Mouse (Mus musculus): Measurements from ENCODE around the gene Gm45140. TPM values are rescaled to one million over a fixed set of nuclear protein-coding genes. Genes with fewer than 3 reads are reported as not detected.

Gm45140 gene
- polyA plus RNA-seq, 1 experiment from 2014 or later, result 2.8 TPM

DNA sequence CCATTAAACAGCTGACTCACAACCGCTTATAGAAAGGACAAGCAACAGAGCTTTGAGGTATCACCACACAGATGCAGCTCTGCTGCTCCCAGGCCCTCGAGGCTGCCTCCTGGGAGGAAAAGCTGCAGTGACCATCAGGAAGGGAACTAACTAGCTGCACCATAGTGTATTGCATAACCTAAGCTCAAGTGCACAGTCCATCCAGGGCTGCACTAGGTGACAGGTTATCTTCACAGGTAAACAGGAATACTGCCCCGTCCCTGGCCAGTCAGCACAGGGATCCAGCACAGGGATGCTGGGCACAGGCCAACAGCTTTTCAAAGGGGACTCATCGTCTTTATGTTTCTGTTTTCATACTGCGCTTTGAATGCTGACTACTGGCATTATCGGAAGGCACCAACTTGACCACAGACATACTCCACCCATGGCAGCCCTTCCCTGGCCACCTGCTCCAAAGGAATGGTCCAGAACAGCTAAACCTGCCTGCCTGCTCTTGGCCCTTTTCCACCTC lies 25.9 kb downstream of the Gm45140 start:
- WGBS, result 87% methylated on average over 6 of the region's 6 CpGs

DNA sequence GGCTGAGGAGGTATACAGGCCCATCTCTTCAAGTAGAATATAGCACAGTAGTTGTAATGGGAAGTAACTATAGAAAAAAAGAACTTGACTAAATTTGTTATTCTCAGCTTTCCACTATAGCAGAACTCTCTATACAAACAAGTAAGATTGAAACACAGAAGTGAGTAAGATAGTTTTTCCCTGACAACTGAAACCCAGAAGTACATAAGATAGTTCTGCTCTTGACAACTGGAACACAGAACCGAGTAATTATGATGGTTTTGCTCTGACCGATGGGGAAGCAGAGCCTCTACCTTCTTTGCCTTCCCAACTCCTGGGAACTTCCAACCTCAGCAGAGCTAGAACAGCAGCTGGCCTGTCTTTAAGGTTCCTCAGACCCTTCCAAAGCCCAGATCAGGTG lies 26.5 kb downstream of the Gm45140 start:
- 85% methylated on average over 2 of the region's 2 CpGs for WGBS
- no peak overlapping the region for H3K4me2 ChIP-seq (replicated peaks; ENCODE audit: low read depth, low read length)
- 0 out of 2 replicates have a peak, but pooled peaks cover 4% of the 10 kb centered on the region for H3K36me3 ChIP-seq (ENCODE audit: control insufficient read depth, insufficient read depth, low read length)
- H3K9me3 ChIP-seq (ENCODE audit: control insufficient read depth, low read depth, low read length), result no peaks in the 10 kb centered on the region
- H3K9ac ChIP-seq (replicated peaks; ENCODE audit: low read depth, low read length), result no peak overlapping the region
- ATAC-seq (ENCODE audit: insufficient number of reproducible peaks, insufficient read depth, low FRiP score, low read depth), result no peak
- H3K27ac ChIP-seq (ENCODE audit: low read length), result no peak overlapping the region
- no peak overlapping the region for H3K4me3 ChIP-seq (ENCODE audit: low read depth, low read length)
- H3K4me1 ChIP-seq (ENCODE audit: control insufficient read depth, insufficient read depth, low read length), result peaks cover 4% of the 10 kb centered on the region; the same call in 1 of the 2 replicates
- H3K27me3 ChIP-seq (ENCODE audit: control insufficient read depth, insufficient read depth, low read length), result no peaks in the 10 kb centered on the region

More for the DNA sequence above, 25.9 kb downstream of the Gm45140 start:
- 0 out of 2 replicates have a peak, but pooled peaks cover 4% of the 10 kb centered on the region for H3K36me3 ChIP-seq (ENCODE audit: control insufficient read depth, insufficient read depth, low read length)
- H3K9me3 ChIP-seq (ENCODE audit: control insufficient read depth, low read depth, low read length), result no peaks in the 10 kb centered on the region
- ATAC-seq (ENCODE audit: insufficient number of reproducible peaks, insufficient read depth, low FRiP score, low read depth), result no peak
- no peak overlapping the region for H3K4me2 ChIP-seq (replicated peaks; ENCODE audit: low read depth, low read length)
- peaks cover 4% of the 10 kb centered on the region; the same call in 1 of the 2 replicates for H3K4me1 ChIP-seq (ENCODE audit: control insufficient read depth, insufficient read depth, low read length)
- H3K27ac ChIP-seq (ENCODE audit: low read length), result no peak overlapping the region
- H3K9ac ChIP-seq (replicated peaks; ENCODE audit: low read depth, low read length), result no peak overlapping the region
- H3K4me3 ChIP-seq (ENCODE audit: low read depth, low read length), result no peak overlapping the region
- no peaks in the 10 kb centered on the region for H3K27me3 ChIP-seq (ENCODE audit: control insufficient read depth, insufficient read depth, low read length)

DNA sequence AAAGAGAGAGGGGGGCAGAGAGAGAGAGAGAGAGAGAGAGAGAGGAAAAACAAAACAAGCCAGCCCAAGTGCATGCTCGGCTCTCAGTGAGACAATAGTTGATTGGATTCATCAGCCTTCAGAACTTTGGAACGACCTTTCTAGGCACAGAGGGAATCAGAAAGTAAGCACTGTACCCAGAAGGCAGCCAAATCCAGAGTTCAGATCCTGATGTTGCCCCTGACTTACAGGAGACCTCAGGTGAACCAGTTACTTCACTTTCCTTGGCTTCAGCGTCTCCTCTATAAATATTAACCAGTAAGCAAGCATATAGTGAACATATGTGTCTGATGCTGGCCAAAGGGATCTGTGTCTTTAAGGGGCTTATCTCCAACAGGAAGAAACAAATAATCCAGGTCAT lies 27.1 kb downstream of the Gm45140 start:
- no peaks in the 10 kb centered on the region for H3K9me3 ChIP-seq (ENCODE audit: control insufficient read depth, low read depth, low read length)
- 67% methylated on average over 3 of the region's 3 CpGs for WGBS
- no peaks in the 10 kb centered on the region for H3K36me3 ChIP-seq (ENCODE audit: control insufficient read depth, insufficient read depth, low read length)
- H3K4me2 ChIP-seq (replicated peaks; ENCODE audit: low read depth, low read length), result no peak overlapping the region
- H3K27me3 ChIP-seq (ENCODE audit: control insufficient read depth, insufficient read depth, low read length), result no peaks in the 10 kb centered on the region
- H3K27ac ChIP-seq (ENCODE audit: low read length), result no peak overlapping the region
- no peak overlapping the region for H3K9ac ChIP-seq (replicated peaks; ENCODE audit: low read depth, low read length)
- peaks cover 4% of the 10 kb centered on the region; the same call in 1 of the 2 replicates for H3K4me1 ChIP-seq (ENCODE audit: control insufficient read depth, insufficient read depth, low read length)
- H3K4me3 ChIP-seq (ENCODE audit: low read depth, low read length), result no peak overlapping the region
- ATAC-seq (ENCODE audit: insufficient number of reproducible peaks, insufficient read depth, low FRiP score, low read depth), result no peak

DNA sequence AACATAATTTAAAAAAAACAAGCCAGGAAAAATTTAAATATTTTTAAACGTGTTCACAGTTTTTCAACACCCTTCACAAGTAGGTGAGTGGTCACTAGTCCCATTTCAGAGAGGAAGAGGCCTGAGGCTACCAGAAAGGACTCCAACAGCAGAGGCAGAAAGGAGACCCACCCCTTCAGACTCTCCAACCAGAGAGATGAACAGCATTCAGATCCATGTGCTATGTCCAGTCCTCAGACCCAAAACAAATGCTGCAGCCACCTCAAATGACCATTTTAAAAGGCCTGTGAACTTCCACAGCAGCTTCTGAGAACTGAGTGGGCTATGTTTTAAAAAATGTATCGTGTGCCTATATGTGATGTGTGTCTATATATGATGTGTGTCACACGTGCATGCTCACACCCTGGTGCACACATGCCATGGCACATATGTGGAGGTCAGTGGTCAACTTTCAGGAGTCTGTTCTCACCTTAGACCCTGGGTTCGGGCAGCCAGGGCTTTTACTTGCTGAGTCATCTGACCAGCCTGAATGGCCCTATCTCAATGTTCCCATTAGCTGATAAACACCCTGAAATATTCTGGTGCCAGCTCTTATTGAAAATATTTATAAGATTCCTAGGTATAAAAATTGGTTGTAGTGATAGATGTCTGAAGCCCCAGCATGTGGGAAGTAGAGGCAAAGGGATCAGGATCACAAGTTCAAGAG lies 27.7 kb downstream of the Gm45140 start:
- H3K27me3 ChIP-seq (ENCODE audit: control insufficient read depth, insufficient read depth, low read length), result no peaks in the 10 kb centered on the region
- H3K27ac ChIP-seq (ENCODE audit: low read length), result no peak overlapping the region
- 79% methylated on average over 4 of the region's 4 CpGs for WGBS
- no peak overlapping the region for H3K9ac ChIP-seq (replicated peaks; ENCODE audit: low read depth, low read length)
- H3K36me3 ChIP-seq (ENCODE audit: control insufficient read depth, insufficient read depth, low read length), result no peaks in the 10 kb centered on the region
- H3K4me1 ChIP-seq (ENCODE audit: control insufficient read depth, insufficient read depth, low read length), result peaks cover 4% of the 10 kb centered on the region; the same call in 1 of the 2 replicates
- H3K4me2 ChIP-seq (replicated peaks; ENCODE audit: low read depth, low read length), result no peak overlapping the region
- no peak for ATAC-seq (ENCODE audit: insufficient number of reproducible peaks, insufficient read depth, low FRiP score, low read depth)
- no peak overlapping the region for H3K4me3 ChIP-seq (ENCODE audit: low read depth, low read length)
- no peaks in the 10 kb centered on the region for H3K9me3 ChIP-seq (ENCODE audit: control insufficient read depth, low read depth, low read length)

DNA sequence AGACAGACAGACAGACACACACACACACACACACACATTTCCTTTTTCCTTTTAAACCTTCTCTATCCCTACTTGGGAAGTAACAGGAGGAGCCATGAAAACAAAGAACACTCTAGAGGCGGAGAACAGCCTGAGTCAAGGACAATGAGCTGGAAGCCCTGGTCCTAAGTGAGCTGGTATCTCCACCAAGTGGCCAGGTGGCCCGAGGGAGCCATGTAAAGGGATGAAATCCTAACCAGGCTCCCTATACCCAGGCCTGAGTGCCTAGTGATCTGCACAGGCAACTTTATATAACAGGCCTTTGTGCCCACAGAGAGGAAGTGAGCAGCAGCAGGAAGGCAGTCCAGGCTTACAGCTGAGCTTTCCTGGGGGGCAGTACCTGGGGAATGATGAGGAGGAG lies 28.7 kb downstream of the Gm45140 start:
- Histone ChIP-seq H3K9me3 (ENCODE audit: control insufficient read depth, low read depth, low read length) (no peaks in the 10 kb centered on the region), H3K27me3 (ENCODE audit: control insufficient read depth, insufficient read depth, low read length) (no peaks in the 10 kb centered on the region), H3K4me3 (ENCODE audit: low read depth, low read length) (no peak overlapping the region), H3K27ac (ENCODE audit: low read length) (no peak overlapping the region), H3K9ac (replicated peaks; ENCODE audit: low read depth, low read length) (no peak overlapping the region), H3K36me3 (ENCODE audit: control insufficient read depth, insufficient read depth, low read length) (no peaks in the 10 kb centered on the region), H3K4me2 (replicated peaks; ENCODE audit: low read depth, low read length) (no peak overlapping the region), H3K4me1 (ENCODE audit: control insufficient read depth, insufficient read depth, low read length) (no peaks in the 10 kb centered on the region)
- ATAC-seq (ENCODE audit: insufficient number of reproducible peaks, insufficient read depth, low FRiP score, low read depth), result no peak
- 57% methylated on average over 2 of the region's 2 CpGs for WGBS

DNA sequence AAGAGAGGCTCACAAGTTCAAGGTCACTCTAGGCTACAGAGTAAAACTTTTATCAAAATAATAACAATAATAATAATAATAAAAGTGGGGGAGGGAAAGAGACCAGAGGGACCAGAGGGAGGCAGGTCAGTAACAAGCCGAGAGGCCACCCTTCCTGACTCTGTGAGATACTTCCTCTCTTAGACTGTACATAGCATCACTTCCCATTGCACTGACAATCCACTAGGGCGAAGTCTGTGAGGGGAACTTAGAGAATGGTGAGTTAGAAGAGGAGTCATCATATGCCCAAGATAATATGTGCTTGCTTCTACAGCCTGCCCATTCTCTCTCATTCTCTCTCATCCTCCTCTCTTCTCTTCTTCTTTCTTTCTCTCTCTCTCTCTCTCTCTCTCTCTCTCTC lies 29.6 kb downstream of the Gm45140 start:
- Histone ChIP-seq H3K4me1 (ENCODE audit: control insufficient read depth, insufficient read depth, low read length) (no peaks in the 10 kb centered on the region), H3K9me3 (ENCODE audit: control insufficient read depth, low read depth, low read length) (no peaks in the 10 kb centered on the region), H3K4me3 (ENCODE audit: low read depth, low read length) (no peak overlapping the region), H3K36me3 (ENCODE audit: control insufficient read depth, insufficient read depth, low read length) (no peaks in the 10 kb centered on the region), H3K27me3 (ENCODE audit: control insufficient read depth, insufficient read depth, low read length) (no peaks in the 10 kb centered on the region), H3K9ac (replicated peaks; ENCODE audit: low read depth, low read length) (no peak overlapping the region), H3K27ac (ENCODE audit: low read length) (no peak overlapping the region), H3K4me2 (replicated peaks; ENCODE audit: low read depth, low read length) (no peak overlapping the region)
- no peak for ATAC-seq (ENCODE audit: insufficient number of reproducible peaks, insufficient read depth, low FRiP score, low read depth)
- WGBS, result 82% methylated on average over 2 of the region's 2 CpGs

DNA sequence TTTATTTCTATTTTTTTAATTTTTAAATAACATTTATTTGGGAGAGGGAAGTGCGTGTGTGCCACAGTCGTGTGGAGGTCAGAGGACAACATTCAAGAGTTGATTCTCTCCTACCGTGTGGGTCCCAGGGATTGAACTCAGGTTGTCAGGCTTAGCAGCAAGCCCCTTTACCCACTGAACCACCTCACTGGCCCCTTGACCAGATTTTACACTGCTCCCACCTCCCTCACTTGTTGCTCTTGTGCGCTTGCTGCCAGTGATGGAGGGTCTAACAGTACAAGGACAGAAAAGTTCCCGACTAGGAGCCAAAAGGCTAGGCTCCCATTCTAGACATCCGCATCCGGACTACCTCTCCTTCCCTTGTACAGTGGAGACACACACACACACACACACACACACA lies 30.1 kb downstream of the Gm45140 start:
- Histone ChIP-seq H3K9me3 (ENCODE audit: control insufficient read depth, low read depth, low read length) (no peaks in the 10 kb centered on the region), H3K36me3 (ENCODE audit: control insufficient read depth, insufficient read depth, low read length) (no peaks in the 10 kb centered on the region)
- WGBS, result 89% methylated on average over 7 of the region's 7 CpGs

DNA sequence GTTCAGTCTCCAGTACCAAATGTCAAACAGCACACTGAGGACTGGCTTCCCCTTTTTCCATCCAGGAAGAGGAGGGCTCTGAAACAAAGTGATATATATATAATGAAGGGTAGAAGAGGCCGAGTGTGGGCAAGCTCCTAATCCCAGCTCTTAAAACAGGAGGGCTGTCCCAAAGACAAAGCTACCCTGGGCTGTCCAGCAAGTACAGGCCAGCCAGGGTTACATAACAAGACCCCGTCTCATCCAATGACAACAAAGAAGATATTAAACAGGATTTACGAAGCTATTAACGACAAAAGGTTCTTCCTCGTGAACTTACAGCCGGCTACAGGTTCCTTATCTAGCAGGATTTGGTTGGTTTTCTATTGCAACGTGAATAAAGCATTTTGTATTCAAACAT lies 30.7 kb downstream of the Gm45140 start:
- Histone ChIP-seq H3K4me3 (ENCODE audit: low read depth, low read length) (no peak overlapping the region), H3K27ac (ENCODE audit: low read length) (no peak overlapping the region), H3K36me3 (ENCODE audit: control insufficient read depth, insufficient read depth, low read length) (no peaks in the 10 kb centered on the region), H3K27me3 (ENCODE audit: control insufficient read depth, insufficient read depth, low read length) (no peaks in the 10 kb centered on the region), H3K4me2 (replicated peaks; ENCODE audit: low read depth, low read length) (no peak overlapping the region), H3K4me1 (ENCODE audit: control insufficient read depth, insufficient read depth, low read length) (no peaks in the 10 kb centered on the region), H3K9me3 (ENCODE audit: control insufficient read depth, low read depth, low read length) (no peaks in the 10 kb centered on the region), H3K9ac (replicated peaks; ENCODE audit: low read depth, low read length) (no peak overlapping the region)
- 70% methylated on average over 7 of the region's 7 CpGs for WGBS
- no peak for ATAC-seq (ENCODE audit: insufficient number of reproducible peaks, insufficient read depth, low FRiP score, low read depth)

More for the DNA sequence above, 30.1 kb downstream of the Gm45140 start:
- Histone ChIP-seq H3K27ac (ENCODE audit: low read length) (no peak overlapping the region), H3K4me1 (ENCODE audit: control insufficient read depth, insufficient read depth, low read length) (no peaks in the 10 kb centered on the region), H3K4me2 (replicated peaks; ENCODE audit: low read depth, low read length) (no peak overlapping the region), H3K4me3 (ENCODE audit: low read depth, low read length) (no peak overlapping the region), H3K27me3 (ENCODE audit: control insufficient read depth, insufficient read depth, low read length) (no peaks in the 10 kb centered on the region), H3K9ac (replicated peaks; ENCODE audit: low read depth, low read length) (no peak overlapping the region)
- ATAC-seq (ENCODE audit: insufficient number of reproducible peaks, insufficient read depth, low FRiP score, low read depth), result no peak

DNA sequence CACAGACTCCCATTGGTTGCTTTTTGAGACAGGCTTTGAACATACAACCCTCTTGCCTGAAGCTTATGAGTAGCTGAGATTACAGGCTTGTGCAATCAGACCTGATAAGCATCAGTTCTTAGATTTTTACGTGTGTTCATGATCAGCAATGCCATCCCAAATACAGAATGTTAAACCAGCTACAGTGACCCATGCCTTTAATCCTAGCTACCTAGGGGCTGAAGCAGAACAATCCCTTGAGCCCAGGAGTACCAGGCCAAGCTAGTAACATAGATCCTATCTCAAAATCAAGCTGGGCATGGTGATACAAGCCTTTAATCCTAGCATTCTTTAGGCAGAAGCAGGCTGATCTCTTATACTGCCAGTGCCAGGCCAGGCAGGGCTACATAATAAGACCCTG lies 31.6 kb downstream of the Gm45140 start:
- no peak overlapping the region for H3K9ac ChIP-seq (replicated peaks; ENCODE audit: low read depth, low read length)
- H3K4me3 ChIP-seq (ENCODE audit: low read depth, low read length), result no peak overlapping the region
- 92% methylated on average over 1 of the region's 1 CpGs for WGBS
- H3K27me3 ChIP-seq (ENCODE audit: control insufficient read depth, insufficient read depth, low read length), result no peaks in the 10 kb centered on the region
- H3K4me1 ChIP-seq (ENCODE audit: control insufficient read depth, insufficient read depth, low read length), result no peaks in the 10 kb centered on the region
- no peak overlapping the region for H3K27ac ChIP-seq (ENCODE audit: low read length)
- no peaks in the 10 kb centered on the region for H3K36me3 ChIP-seq (ENCODE audit: control insufficient read depth, insufficient read depth, low read length)
- no peak overlapping the region for H3K4me2 ChIP-seq (replicated peaks; ENCODE audit: low read depth, low read length)
- ATAC-seq (ENCODE audit: insufficient number of reproducible peaks, insufficient read depth, low FRiP score, low read depth), result no peak
- no peaks in the 10 kb centered on the region for H3K9me3 ChIP-seq (ENCODE audit: control insufficient read depth, low read depth, low read length)

Data from stomach, embryonic 14.5 days (tissue).